Mouse (Mus musculus) liver, embryonic 12.5 days (tissue): ENCODE results near the gene Ptov1. TPM values are rescaled to one million over a fixed set of nuclear protein-coding genes. Genes with fewer than 3 reads are reported as not detected.
A peak's percentile ranks its signal among the peaks of the same experiment; 100 is the strongest.

Experiments used
- ATAC-seq: fragments of 200-750 bp; cut with Nextera tagmentation; 2 replicates; pipeline ENCODE4 v1.8.0; 2017; ENCODE audit warnings: moderate number of reproducible peaks, mild to moderate bottlenecking, moderate library complexity
- H3K27ac ChIP-seq: fragments of 300-500 bp; sonication (generic); 2 replicates; pipeline ENCODE4 v1.5.1; 2016; ENCODE audit warnings: mild to moderate bottlenecking
- H3K27me3 ChIP-seq: fragments of 300-500 bp; sonication (generic); replicated peaks from 2 replicates; pipeline ENCODE4 v1.6.1; 2016; ENCODE audit warnings: mild to moderate bottlenecking, moderate library complexity
- H3K36me3 ChIP-seq: fragments of 300-500 bp; sonication (generic); 2 replicates; pipeline ENCODE4 v1.6.1; 2016; ENCODE audit warnings: mild to moderate bottlenecking, moderate library complexity
- H3K4me1 ChIP-seq: fragments of 300-500 bp; sonication (generic); 2 replicates; pipeline ENCODE4 v1.6.1; 2016
- H3K4me2 ChIP-seq: fragments of 300-500 bp; sonication (generic); 2 replicates; pipeline ENCODE4 v1.6.1; 2016; ENCODE audit warnings: mild to moderate bottlenecking, moderate library complexity
- H3K4me3 ChIP-seq: fragments of 300-500 bp; sonication (generic); 2 replicates; pipeline ENCODE4 v1.5.1; 2016; ENCODE audit warnings: mild to moderate bottlenecking, moderate library complexity
- H3K9ac ChIP-seq: fragments of 300-500 bp; sonication (generic); 2 replicates; pipeline ENCODE4 v1.6.1; 2016; ENCODE audit warnings: mild to moderate bottlenecking, moderate library complexity
- H3K9me3 ChIP-seq: fragments of 300-500 bp; sonication (generic); replicated peaks from 2 replicates; pipeline ENCODE4 v1.6.1; 2016; ENCODE audit warnings: mild to moderate bottlenecking, moderate library complexity
- WGBS: fragments of 180-500 bp; shearing (Covaris S2); methylation state at CpG from one replicate; pipeline ENCODE4 v1.1.7; 2016; ENCODE audit not compliant: insufficient replicate concordance; 5-methylcytosine and 5-hydroxymethylcytosine counted together
- polyA plus RNA-seq: library from polyadenylated mRNA; unstranded; fragments of >200 nt; fragmentation: Nextera tagmentation; extraction: Ambion mirVana; gene quantifications from 2 replicates; pipeline ENCODE4 v1.2.1, GENCODE M21; 2016

Ptov1 gene
- polyA plus RNA-seq, 1 experiment from 2014 or later: 121 TPM

DNA sequence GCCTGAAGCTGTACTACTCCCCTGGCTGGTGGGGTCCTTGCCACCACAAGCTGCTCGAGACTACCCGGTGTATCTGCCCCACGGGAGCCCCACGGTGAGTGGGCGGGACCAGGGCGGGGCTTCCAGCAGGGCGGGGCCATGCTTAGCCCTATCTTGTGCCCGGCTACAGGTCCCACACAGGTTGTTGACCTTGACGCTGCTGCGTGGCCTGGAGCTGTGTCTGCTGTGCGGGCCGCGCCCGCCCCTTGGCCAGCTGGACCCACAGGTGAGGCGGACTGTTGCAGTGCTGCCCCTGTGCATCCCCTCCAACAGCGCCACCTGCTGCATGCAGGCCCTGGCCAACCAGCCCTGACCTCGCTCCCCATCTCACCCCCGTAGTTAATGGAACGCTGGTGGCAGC lies 29.0 kb upstream of the Ptov1 start:
- 34% methylated on average over 19 of the region's 19 CpGs for WGBS
- ATAC-seq: peak; percentile 48
- H3K4me3 ChIP-seq: no peak overlapping the region; the same call in 1 of the 2 replicates
- peak overlapping the region; percentile 10; the same call in 1 of the 2 replicates for H3K9ac ChIP-seq
- H3K27ac ChIP-seq: peak overlapping the region; percentile 59
- H3K27me3 ChIP-seq: no peaks in the 10 kb centered on the region
- H3K4me2 ChIP-seq: peak overlapping the region; percentile 48
- peaks cover 75% of the 10 kb centered on the region for H3K4me1 ChIP-seq
- peaks cover 52% of the 10 kb centered on the region for H3K36me3 ChIP-seq
- H3K9me3 ChIP-seq: no peaks in the 10 kb centered on the region

DNA sequence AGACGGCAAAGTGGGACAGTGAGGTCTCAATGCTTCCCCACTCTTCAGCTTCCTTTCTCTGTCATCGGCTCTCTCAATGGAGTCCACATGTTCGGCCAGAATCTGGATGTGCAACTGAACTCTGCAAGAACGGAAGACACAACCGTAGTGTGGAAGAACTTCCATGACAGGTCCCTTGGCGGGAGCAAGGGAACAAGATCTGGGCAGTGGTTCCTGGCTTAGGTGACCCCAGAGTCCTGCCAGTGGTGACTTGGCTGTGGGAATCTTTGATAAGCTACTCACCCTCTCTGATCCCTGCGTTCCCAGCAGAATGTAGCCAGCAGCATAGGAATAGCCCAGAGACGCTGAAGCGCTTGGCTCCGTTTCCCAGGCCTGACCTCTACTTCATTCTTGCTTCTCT lies 26.9 kb upstream of the Ptov1 start:
- Histone ChIP-seq H3K4me1 (peaks cover 74% of the 10 kb centered on the region), H3K4me2 (peak overlapping the region; percentile 80), H3K36me3 (peaks cover 31% of the 10 kb centered on the region), H3K27ac (peak overlapping the region; percentile 58), H3K27me3 (no peaks in the 10 kb centered on the region), H3K9me3 (no peaks in the 10 kb centered on the region), H3K4me3 (peak overlapping the region; percentile 60), H3K9ac (peak overlapping the region; percentile 64)
- ATAC-seq: no peak
- WGBS: 50% methylated on average over 10 of the region's 10 CpGs

DNA sequence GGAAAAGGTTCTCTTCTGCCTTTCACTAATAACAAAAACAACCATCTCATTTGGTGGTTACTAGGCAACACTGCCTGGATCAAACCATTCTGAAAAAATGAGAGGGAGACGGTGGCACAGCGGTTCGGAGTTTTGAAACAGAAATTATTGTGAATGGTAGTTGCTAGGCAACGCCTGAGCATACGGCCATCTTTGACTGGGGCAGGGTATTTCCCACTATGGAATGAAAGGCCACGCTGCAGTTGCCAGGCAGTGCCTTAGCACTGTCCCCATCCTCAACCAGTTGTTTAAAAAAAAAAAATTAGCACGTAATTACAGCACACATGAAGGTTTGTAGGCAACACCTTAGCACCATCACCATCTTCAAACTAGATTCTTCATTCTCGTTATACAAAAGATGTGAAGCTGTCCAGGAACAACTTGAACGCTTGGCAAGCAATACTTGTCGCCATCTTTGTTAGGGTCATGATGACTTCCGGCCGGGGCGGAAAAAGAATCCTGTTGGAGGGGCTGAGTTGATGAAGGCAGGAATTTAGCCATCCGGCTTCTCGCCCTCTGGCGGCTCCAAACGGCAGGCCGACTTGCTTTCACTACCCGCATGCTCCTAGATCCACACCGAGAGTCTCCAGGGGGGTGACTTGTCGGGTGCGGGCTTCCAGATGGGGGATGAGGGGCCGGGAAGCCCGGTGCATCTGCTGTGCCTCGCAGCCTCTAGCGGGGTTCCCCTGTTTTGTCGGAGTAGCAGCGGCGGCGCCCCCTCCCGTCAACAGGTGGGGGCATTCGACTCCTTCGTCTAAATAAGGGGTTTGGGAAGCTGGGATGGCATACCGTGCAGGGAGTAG lies 26.2 kb upstream of the Ptov1 start, which contains the start of gene Fuz:
TSS of gene Fuz (plus strand) at position 487 of the 842 bp plus-strand sequence.
- H3K4me2 ChIP-seq: peak within 1 kb of the TSS; percentile 80
- H3K4me3 ChIP-seq: peak within 1 kb of the TSS; percentile 60
- H3K4me1 ChIP-seq: peaks cover 74% of the 10 kb centered on the region
- ATAC-seq: peak; percentile 34; the same call in 1 of the 2 replicates
- peak within 1 kb of the TSS; percentile 64 for H3K9ac ChIP-seq
- 3% methylated on average over 34 of the region's 34 CpGs for WGBS
- H3K27me3 ChIP-seq: no peaks in the 10 kb centered on the region
- H3K9me3 ChIP-seq: no peaks in the 10 kb centered on the region
- peak within 1 kb of the TSS; percentile 58 for H3K27ac ChIP-seq
- peaks cover 25% of the 10 kb centered on the region for H3K36me3 ChIP-seq

DNA sequence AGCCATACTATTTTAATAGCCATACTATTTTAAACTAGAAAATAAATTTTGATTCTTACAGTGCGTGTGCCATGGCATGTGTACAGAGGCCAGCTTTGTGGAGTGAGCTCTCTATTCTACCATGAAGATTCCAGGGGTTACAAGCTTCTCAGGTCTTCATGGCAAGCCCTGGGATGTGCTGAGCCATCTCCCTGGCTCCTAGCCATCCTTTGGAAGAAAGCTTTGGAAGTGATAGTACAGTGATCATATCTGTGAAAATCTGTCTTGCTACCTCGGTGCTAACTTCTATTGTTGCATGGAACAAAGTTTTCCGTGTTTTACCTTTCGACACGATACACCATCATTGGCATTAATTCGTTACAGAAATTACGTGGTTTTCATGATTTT lies 25.6 kb upstream of the Ptov1 start:
- Histone ChIP-seq H3K4me2 (peak overlapping the region; percentile 80), H3K36me3 (peaks cover 25% of the 10 kb centered on the region), H3K9me3 (no peaks in the 10 kb centered on the region), H3K4me3 (peak overlapping the region; percentile 60), H3K9ac (no peak overlapping the region), H3K27ac (peak overlapping the region; percentile 58; the same call in 1 of the 2 replicates), H3K27me3 (no peaks in the 10 kb centered on the region), H3K4me1 (peaks cover 74% of the 10 kb centered on the region)
- ATAC-seq: no peak
- WGBS: 74% methylated on average over 7 of the region's 7 CpGs

DNA sequence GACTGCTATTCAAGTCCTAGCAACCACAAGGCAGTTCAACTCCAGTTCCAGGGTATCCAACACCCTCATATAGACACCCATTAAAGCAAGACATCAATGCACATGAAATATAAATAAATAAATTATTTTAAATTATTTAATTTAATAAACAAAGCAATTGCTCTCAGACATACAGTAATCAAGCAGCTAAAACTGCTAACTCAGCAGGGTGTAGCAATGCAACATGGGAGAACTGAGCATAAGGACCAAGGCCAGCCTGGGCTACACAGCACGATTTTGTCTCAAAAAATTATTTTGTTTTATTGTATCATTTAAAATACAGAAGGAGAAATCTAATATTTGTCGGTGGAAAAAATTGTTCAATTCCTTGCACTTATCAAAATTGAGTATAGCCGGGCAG lies 24.6 kb upstream of the Ptov1 start:
- no peak overlapping the region for H3K9ac ChIP-seq
- H3K4me2 ChIP-seq: no peak overlapping the region
- ATAC-seq: no peak
- peaks cover 21% of the 10 kb centered on the region for H3K36me3 ChIP-seq
- H3K27ac ChIP-seq: no peak overlapping the region
- no peaks in the 10 kb centered on the region for H3K9me3 ChIP-seq
- no peak overlapping the region for H3K4me3 ChIP-seq
- H3K27me3 ChIP-seq: no peaks in the 10 kb centered on the region
- WGBS: 75% methylated on average over 3 of the region's 3 CpGs
- H3K4me1 ChIP-seq: peaks cover 72% of the 10 kb centered on the region

DNA sequence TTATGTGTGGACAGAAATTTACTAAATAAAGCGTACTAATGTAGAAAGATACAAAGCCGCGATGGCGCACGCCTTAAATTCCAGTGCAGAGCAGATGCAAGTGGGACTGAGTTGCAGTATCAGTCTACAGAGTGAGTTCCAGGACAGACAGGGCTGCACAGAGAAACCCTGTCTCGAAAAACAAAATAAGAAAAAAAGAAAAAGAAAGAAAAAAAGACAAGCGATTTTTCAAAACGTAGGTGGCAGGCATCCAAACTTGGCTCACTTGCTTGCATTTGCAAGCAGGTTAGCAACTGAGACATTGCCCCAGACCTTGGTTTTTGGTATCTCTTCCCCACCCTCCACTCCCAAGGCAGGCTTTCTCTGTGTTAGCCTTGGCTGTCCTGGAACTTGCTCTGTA lies 23.6 kb upstream of the Ptov1 start:
- Histone ChIP-seq H3K27ac (peak overlapping the region; percentile 62), H3K9ac (peak overlapping the region; percentile 5; the same call in 1 of the 2 replicates), H3K4me2 (peak overlapping the region; percentile 82), H3K9me3 (no peaks in the 10 kb centered on the region), H3K4me1 (peaks cover 72% of the 10 kb centered on the region), H3K27me3 (no peaks in the 10 kb centered on the region), H3K4me3 (peak overlapping the region; percentile 79), H3K36me3 (peaks cover 23% of the 10 kb centered on the region)
- WGBS: 38% methylated on average over 8 of the region's 8 CpGs
- no peak for ATAC-seq

DNA sequence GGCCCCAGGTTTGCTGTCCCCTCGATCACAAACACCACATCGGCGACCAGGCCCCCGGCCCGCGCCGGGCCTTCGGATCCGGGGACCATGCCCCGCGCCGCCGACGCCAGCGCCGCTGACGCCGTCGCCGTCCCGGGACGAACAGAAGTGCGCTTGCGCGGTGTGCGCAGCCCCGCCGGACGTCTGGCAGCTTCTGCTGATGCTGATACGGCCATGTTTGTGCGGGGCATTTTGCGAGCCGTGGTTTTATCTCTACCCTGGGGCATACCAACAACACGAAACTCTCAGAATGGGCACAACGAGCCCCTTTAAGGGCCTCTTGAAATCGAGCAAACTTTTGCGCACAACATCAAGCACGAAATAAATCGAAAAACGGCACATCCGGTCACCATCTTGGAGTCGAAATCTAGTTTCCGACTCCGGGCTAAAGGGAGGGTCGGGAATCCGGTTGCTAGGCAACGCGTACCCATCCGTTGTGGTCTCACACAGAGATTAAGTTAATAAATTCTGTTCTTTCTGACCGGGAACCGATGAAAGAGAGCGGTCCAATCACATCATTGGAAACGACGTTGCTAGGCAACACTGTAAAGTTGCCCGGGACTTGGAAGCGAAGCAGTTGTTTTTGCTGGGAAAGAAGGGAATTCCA lies 22.8 kb upstream of the Ptov1 start, which contains the start of gene Med25:
TSS of gene Med25 (minus strand) at position 437 of the 646 bp plus-strand sequence.
- peak within 1 kb of the TSS; percentile 79 for H3K4me3 ChIP-seq
- under 1% methylated on average over 56 of the region's 56 CpGs for WGBS
- no peaks in the 10 kb centered on the region for H3K27me3 ChIP-seq
- H3K9ac ChIP-seq: peak within 1 kb of the TSS; percentile 88
- peak; percentile 77 for ATAC-seq
- H3K9me3 ChIP-seq: no peaks in the 10 kb centered on the region
- H3K27ac ChIP-seq: peak within 1 kb of the TSS; percentile 92
- peaks cover 29% of the 10 kb centered on the region for H3K36me3 ChIP-seq
- H3K4me1 ChIP-seq: peaks cover 71% of the 10 kb centered on the region
- H3K4me2 ChIP-seq: peak within 1 kb of the TSS; percentile 82

DNA sequence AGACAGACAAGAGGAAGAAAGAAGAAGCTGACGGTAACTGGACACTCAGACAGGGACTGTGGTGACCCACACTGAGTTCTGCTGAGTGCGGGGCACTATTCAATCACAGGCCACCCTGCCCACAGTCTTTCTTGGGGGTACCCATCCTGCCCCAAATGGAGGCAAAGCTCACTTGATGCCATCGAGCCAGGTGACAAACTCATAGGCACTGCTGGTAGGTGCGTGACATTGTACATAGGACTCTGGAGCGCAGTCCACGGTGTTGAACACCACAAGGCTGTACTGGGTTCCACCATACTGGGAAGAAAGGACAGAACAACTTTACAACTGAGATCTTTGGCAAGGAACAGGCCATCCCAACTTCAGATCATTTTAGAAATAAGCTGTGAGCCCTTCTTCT lies 22.0 kb upstream of the Ptov1 start:
- Histone ChIP-seq H3K27ac (peak overlapping the region; percentile 92), H3K4me1 (peaks cover 69% of the 10 kb centered on the region), H3K9me3 (no peaks in the 10 kb centered on the region), H3K27me3 (no peaks in the 10 kb centered on the region), H3K4me3 (peak overlapping the region; percentile 79), H3K9ac (peak overlapping the region; percentile 88), H3K4me2 (peak overlapping the region; percentile 82), H3K36me3 (peaks cover 37% of the 10 kb centered on the region)
- 0 out of 2 replicates have a peak, but pooled peaks have one; percentile 25 for ATAC-seq
- WGBS: 12% methylated on average over 6 of the region's 6 CpGs

DNA sequence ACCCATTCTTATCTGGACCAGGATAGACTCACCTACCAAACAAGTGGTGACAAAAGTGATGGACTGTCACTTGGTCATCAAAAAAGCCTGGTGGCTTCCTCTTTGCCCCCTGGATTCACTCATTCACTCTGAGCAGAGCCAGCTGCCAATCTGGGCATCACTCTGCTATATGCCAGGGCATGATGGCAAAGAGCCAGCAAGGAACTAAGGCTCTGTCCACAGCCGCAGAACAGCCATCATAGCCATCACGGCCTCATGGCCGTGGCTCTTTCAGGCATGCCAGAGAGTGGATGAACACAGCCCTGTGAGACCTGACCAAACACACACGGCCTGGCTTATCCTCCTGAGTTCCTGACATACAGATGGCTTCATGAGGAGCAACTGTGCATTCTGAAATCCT lies 21.1 kb upstream of the Ptov1 start:
- no peaks in the 10 kb centered on the region for H3K27me3 ChIP-seq
- peak overlapping the region; percentile 79 for H3K4me3 ChIP-seq
- H3K4me2 ChIP-seq: peak overlapping the region; percentile 82
- H3K4me1 ChIP-seq: peaks cover 61% of the 10 kb centered on the region
- 77% methylated on average over 4 of the region's 4 CpGs for WGBS
- H3K9ac ChIP-seq: peak overlapping the region; percentile 88; the same call in 1 of the 2 replicates
- H3K27ac ChIP-seq: no peak overlapping the region
- no peak for ATAC-seq
- H3K36me3 ChIP-seq: peaks cover 42% of the 10 kb centered on the region
- no peaks in the 10 kb centered on the region for H3K9me3 ChIP-seq

DNA sequence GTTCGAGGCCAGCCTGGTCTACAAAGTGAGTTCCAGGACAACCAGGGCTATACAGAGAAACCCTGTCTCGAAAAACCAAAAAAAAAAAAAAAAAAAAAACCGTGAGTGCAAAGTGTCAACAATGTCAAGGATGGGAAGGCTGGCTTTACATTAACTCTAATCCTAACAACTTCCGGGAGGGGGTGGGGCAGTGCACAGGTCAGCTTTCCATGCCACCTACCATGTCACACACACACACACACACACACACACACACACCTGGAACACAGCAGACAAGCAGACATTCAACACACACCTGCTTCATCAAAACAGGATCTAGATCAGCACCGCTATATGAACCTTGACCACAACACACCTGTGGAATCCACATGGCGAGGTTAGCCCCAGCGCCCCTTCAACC lies 20.6 kb upstream of the Ptov1 start:
- Histone ChIP-seq H3K36me3 (peaks cover 48% of the 10 kb centered on the region), H3K27me3 (no peaks in the 10 kb centered on the region), H3K4me1 (peaks cover 55% of the 10 kb centered on the region), H3K4me2 (peak overlapping the region; percentile 82), H3K9me3 (no peaks in the 10 kb centered on the region), H3K27ac (no peak overlapping the region), H3K4me3 (peak overlapping the region; percentile 79; the same call in 1 of the 2 replicates), H3K9ac (0 out of 2 replicates have a peak overlapping the region, but pooled peaks have one; percentile 88)
- ATAC-seq: no peak
- WGBS: 78% methylated on average over 7 of the region's 7 CpGs

DNA sequence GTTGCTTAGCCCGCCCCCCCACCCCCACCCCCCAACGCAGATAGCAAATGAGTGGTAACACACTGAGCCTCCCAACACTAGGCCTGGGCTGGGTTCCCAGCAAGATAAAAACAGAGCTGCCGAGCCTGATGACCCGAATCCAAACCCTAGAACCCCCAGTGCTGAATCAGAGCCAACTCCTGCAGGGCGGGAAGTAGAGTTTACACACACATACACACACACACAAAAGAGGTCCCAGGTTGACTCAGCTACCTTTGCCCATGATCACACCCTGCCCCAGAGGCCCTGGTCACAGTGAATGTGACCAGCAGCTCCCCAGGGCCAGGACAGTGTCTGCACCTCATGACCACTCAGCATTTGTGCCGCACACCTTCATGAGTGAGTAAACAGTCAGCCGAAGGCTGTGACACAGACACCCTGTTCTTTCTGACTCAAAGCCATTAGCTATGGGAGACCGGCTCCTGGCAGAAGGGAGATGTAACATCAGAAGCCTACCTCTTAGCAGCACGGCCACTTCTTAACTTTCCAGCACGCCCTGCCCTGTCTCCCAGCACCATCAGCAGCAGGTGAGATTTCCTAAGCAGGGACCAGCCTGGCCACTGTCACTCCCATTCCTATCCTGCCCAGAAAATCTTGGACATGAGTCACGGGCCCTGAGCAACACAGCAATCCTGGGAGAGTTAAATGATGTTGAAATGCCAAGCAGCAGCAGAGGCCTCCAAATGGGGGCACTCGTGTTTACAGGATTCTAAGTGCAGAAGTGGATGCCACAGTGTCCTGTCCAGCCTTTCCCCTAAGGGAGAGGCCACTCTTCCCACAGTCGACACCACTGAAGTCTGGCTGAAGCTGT lies 18.9 kb upstream of the Ptov1 start:
- H3K4me3 ChIP-seq: no peak overlapping the region
- no peak for ATAC-seq
- no peaks in the 10 kb centered on the region for H3K9me3 ChIP-seq
- H3K27me3 ChIP-seq: no peaks in the 10 kb centered on the region
- H3K4me2 ChIP-seq: no peak overlapping the region
- H3K27ac ChIP-seq: no peak overlapping the region; the same call in 1 of the 2 replicates
- no peak overlapping the region for H3K9ac ChIP-seq
- peaks cover 62% of the 10 kb centered on the region for H3K36me3 ChIP-seq
- H3K4me1 ChIP-seq: peaks cover 52% of the 10 kb centered on the region
- WGBS: 73% methylated on average over 13 of the region's 13 CpGs
